Mouse (Mus musculus): ENCODE measurements around the gene Mrpl16. TPM values are rescaled to one million over a fixed set of nuclear protein-coding genes. Genes with fewer than 3 reads are reported as not detected.

Gene Mrpl16
- polyA plus RNA-seq, 1 experiment = 19.5 TPM

DNA sequence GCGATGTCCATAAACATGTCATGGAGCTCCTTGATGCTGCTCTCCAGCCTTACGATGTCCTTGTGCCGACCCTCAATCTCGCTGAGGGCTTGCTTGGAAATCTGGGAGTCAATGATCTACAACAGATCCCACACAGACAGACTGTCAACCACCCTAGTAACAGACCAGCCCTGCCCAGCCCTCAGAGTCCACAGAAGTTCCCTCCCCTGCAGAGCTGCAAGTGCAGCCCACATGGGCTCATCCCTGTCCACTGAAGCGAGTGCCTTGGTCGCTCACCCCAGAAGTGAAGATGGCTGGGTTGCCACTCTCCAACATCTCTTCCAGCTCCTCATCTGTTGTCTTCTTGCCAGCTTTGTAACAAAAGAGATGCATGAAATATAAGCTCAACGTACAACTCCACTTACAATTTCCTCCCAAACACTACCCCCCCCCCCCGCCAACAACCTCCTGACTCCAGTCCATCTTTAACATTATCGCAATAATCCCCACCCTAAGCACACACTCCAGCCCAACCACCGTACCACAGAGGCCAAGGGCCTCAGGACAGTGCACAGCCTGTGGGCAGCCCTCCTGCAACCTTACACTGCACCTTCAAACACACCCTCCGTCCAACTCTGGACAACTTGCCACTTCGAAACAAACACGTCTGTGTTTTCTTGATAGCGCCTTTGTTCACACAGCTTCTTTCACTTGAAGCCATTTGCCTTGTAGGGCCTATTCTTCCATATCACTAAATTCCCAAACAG, 15.4 kb downstream of the Mrpl16 start:
- H3K4me1 ChIP-seq (ENCODE audit: control insufficient read depth, insufficient read depth, low read length) = no peaks in the 10 kb centered on the region
- TF ChIP-seq CTCF (IDR thresholded peaks at IDR 0.05; ENCODE audit: control insufficient read depth, insufficient read depth, insufficient replicate concordance, low read depth, low read length) (no peak), POLR2A (IDR thresholded peaks at IDR 0.05; ENCODE audit: control insufficient read depth, low read depth, low read length) (no peak)
- no peaks in the 10 kb centered on the region for H3K27me3 ChIP-seq (ENCODE audit: control insufficient read depth, insufficient read depth, low read length)
- H3K4me3 ChIP-seq (ENCODE audit: control insufficient read depth, low read depth, low read length) = no peak overlapping the region
- H3K27ac ChIP-seq (ENCODE audit: control insufficient read depth, insufficient read depth, low read depth, low read length) = no peak overlapping the region
- no peaks in the 10 kb centered on the region for H3K36me3 ChIP-seq (ENCODE audit: control insufficient read depth, insufficient read depth, low read length)

GRCm38 (mm10) chr19:11787826-11788225, 17.6 kb downstream of the Mrpl16 start:
- no peaks in the 10 kb centered on the region for H3K4me1 ChIP-seq (ENCODE audit: control insufficient read depth, insufficient read depth, low read length)
- H3K27ac ChIP-seq (ENCODE audit: control insufficient read depth, insufficient read depth, low read depth, low read length) = no peak overlapping the region
- no peaks in the 10 kb centered on the region for H3K27me3 ChIP-seq (ENCODE audit: control insufficient read depth, insufficient read depth, low read length)
- H3K36me3 ChIP-seq (ENCODE audit: control insufficient read depth, insufficient read depth, low read length) = no peaks in the 10 kb centered on the region
- TF ChIP-seq CTCF (IDR thresholded peaks at IDR 0.05; ENCODE audit: control insufficient read depth, insufficient read depth, insufficient replicate concordance, low read depth, low read length) (no peak), POLR2A (IDR thresholded peaks at IDR 0.05; ENCODE audit: control insufficient read depth, low read depth, low read length) (no peak)
- no peak overlapping the region for H3K4me3 ChIP-seq (ENCODE audit: control insufficient read depth, low read depth, low read length)

DNA sequence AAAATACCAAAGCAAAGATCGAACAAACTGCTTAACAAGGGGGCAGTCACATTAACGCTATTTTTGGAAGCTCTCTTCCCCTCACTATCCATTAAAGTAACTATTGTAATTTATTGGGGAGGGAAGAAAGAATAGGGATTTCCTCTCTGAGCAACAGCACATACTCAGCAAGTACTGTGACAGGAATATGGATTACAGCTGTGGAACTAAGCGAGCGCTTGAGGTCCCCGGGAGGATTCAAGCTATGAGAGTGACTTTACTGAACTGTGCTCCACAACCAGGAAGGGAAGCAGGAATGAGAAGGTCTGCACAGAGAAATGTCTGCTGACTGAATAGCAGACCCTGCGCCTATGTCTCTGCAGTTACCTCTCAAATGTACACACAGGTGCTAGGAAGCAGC, 18.7 kb downstream of the Mrpl16 start:
- TF ChIP-seq CTCF (IDR thresholded peaks at IDR 0.05; ENCODE audit: control insufficient read depth, insufficient read depth, insufficient replicate concordance, low read depth, low read length) (no peak), POLR2A (IDR thresholded peaks at IDR 0.05; ENCODE audit: control insufficient read depth, low read depth, low read length) (no peak)
- no peak overlapping the region for H3K4me3 ChIP-seq (ENCODE audit: control insufficient read depth, low read depth, low read length)
- H3K27me3 ChIP-seq (ENCODE audit: control insufficient read depth, insufficient read depth, low read length) = no peaks in the 10 kb centered on the region
- no peaks in the 10 kb centered on the region for H3K4me1 ChIP-seq (ENCODE audit: control insufficient read depth, insufficient read depth, low read length)
- H3K36me3 ChIP-seq (ENCODE audit: control insufficient read depth, insufficient read depth, low read length) = no peaks in the 10 kb centered on the region
- H3K27ac ChIP-seq (ENCODE audit: control insufficient read depth, insufficient read depth, low read depth, low read length) = no peak overlapping the region

- Histone ChIP-seq H3K4me1 (ENCODE audit: control insufficient read depth, insufficient read depth, low read length) (no peaks in the 10 kb centered on the region), H3K36me3 (ENCODE audit: control insufficient read depth, insufficient read depth, low read length) (no peaks in the 10 kb centered on the region), H3K27ac (ENCODE audit: control insufficient read depth, insufficient read depth, low read depth, low read length) (no peak overlapping the region), H3K27me3 (ENCODE audit: control insufficient read depth, insufficient read depth, low read length) (no peaks in the 10 kb centered on the region), H3K4me3 (ENCODE audit: control insufficient read depth, low read depth, low read length) (no peak overlapping the region)
- no peak for TF ChIP-seq CTCF (IDR thresholded peaks at IDR 0.05; ENCODE audit: control insufficient read depth, insufficient read depth, insufficient replicate concordance, low read depth, low read length)
- TF ChIP-seq POLR2A (IDR thresholded peaks at IDR 0.05; ENCODE audit: control insufficient read depth, low read depth, low read length) = no peak
Measured at GRCm38 (mm10) chr19:11791825-11792224, 21.6 kb downstream of the Mrpl16 start.

- no peaks in the 10 kb centered on the region for H3K4me1 ChIP-seq (ENCODE audit: control insufficient read depth, insufficient read depth, low read length)
- no peak overlapping the region for H3K4me3 ChIP-seq (ENCODE audit: control insufficient read depth, low read depth, low read length)
- no peaks in the 10 kb centered on the region for H3K36me3 ChIP-seq (ENCODE audit: control insufficient read depth, insufficient read depth, low read length)
- TF ChIP-seq POLR2A (IDR thresholded peaks at IDR 0.05; ENCODE audit: control insufficient read depth, low read depth, low read length) (no peak), CTCF (IDR thresholded peaks at IDR 0.05; ENCODE audit: control insufficient read depth, insufficient read depth, insufficient replicate concordance, low read depth, low read length) (no peak)
- H3K27me3 ChIP-seq (ENCODE audit: control insufficient read depth, insufficient read depth, low read length) = no peaks in the 10 kb centered on the region
- no peak overlapping the region for H3K27ac ChIP-seq (ENCODE audit: control insufficient read depth, insufficient read depth, low read depth, low read length)
Measured at GRCm38 (mm10) chr19:11793741-11794359, 23.7 kb downstream of the Mrpl16 start.

GRCm38 (mm10) chr19:11794447-11794846, 24.3 kb downstream of the Mrpl16 start:
- Histone ChIP-seq H3K36me3 (ENCODE audit: control insufficient read depth, insufficient read depth, low read length) (no peaks in the 10 kb centered on the region), H3K4me3 (ENCODE audit: control insufficient read depth, low read depth, low read length) (no peak overlapping the region), H3K4me1 (ENCODE audit: control insufficient read depth, insufficient read depth, low read length) (no peaks in the 10 kb centered on the region), H3K27ac (ENCODE audit: control insufficient read depth, insufficient read depth, low read depth, low read length) (no peak overlapping the region), H3K27me3 (ENCODE audit: control insufficient read depth, insufficient read depth, low read length) (no peaks in the 10 kb centered on the region)
- TF ChIP-seq CTCF (IDR thresholded peaks at IDR 0.05; ENCODE audit: control insufficient read depth, insufficient read depth, insufficient replicate concordance, low read depth, low read length) (no peak), POLR2A (IDR thresholded peaks at IDR 0.05; ENCODE audit: control insufficient read depth, low read depth, low read length) (no peak)

GRCm38 (mm10) chr19:11800531-11801315, 30.5 kb downstream of the Mrpl16 start:
- no peak for TF ChIP-seq POLR2A (IDR thresholded peaks at IDR 0.05; ENCODE audit: control insufficient read depth, low read depth, low read length)
- TF ChIP-seq CTCF (IDR thresholded peaks at IDR 0.05; ENCODE audit: control insufficient read depth, insufficient read depth, insufficient replicate concordance, low read depth, low read length) = no peak

More at GRCm38 (mm10) chr19:11800531-11801315, 30.5 kb downstream of the Mrpl16 start:
- no peak overlapping the region for H3K27ac ChIP-seq (ENCODE audit: control insufficient read depth, insufficient read depth, low read depth, low read length)
- no peaks in the 10 kb centered on the region for H3K4me1 ChIP-seq (ENCODE audit: control insufficient read depth, insufficient read depth, low read length)
- no peaks in the 10 kb centered on the region for H3K36me3 ChIP-seq (ENCODE audit: control insufficient read depth, insufficient read depth, low read length)
- H3K27me3 ChIP-seq (ENCODE audit: control insufficient read depth, insufficient read depth, low read length) = no peaks in the 10 kb centered on the region
- no peak overlapping the region for H3K4me3 ChIP-seq (ENCODE audit: control insufficient read depth, low read depth, low read length)
